Mouse (Mus musculus) forebrain, embryonic 12.5 days (tissue): ENCODE measurements around the gene Cnksr2. TPM values are rescaled to one million over a fixed set of nuclear protein-coding genes. Genes with fewer than 3 reads are reported as not detected.
A peak's percentile ranks its signal among the peaks of the same experiment; 100 is the strongest.

Experiments
- ATAC-seq: fragments of 200-750 bp; cut with Nextera tagmentation; 2 replicates; pipeline ENCODE4 v1.8.0; 2017; ENCODE audit warnings: moderate TSS enrichment; ENCODE audit not compliant: low FRiP score
- H3K27ac ChIP-seq: fragments of 300-500 bp; sonication (generic); 2 replicates; pipeline ENCODE4 v1.5.1; 2016; ENCODE audit warnings: mild to moderate bottlenecking
- H3K27me3 ChIP-seq: fragments of 300-500 bp; sonication (generic); 2 replicates; pipeline ENCODE4 v1.6.1; 2016; ENCODE audit warnings: mild to moderate bottlenecking
- H3K36me3 ChIP-seq: fragments of 300-500 bp; sonication (generic); replicated peaks from 2 replicates; pipeline ENCODE4 v1.6.1; 2016; ENCODE audit warnings: mild to moderate bottlenecking
- H3K4me1 ChIP-seq: fragments of 300-500 bp; sonication (generic); 2 replicates; pipeline ENCODE4 v1.6.1; 2016
- H3K4me2 ChIP-seq: fragments of 300-500 bp; sonication (generic); 2 replicates; pipeline ENCODE4 v1.6.1; 2016; ENCODE audit warnings: mild to moderate bottlenecking, moderate library complexity
- H3K4me3 ChIP-seq: fragments of 300-500 bp; sonication (generic); replicated peaks from 2 replicates; pipeline ENCODE4 v1.5.1; 2016; ENCODE audit warnings: mild to moderate bottlenecking
- H3K9ac ChIP-seq: fragments of 300-500 bp; sonication (generic); 2 replicates; pipeline ENCODE4 v1.6.1; 2016; ENCODE audit warnings: mild to moderate bottlenecking
- H3K9me3 ChIP-seq: fragments of 300-500 bp; sonication (generic); 2 replicates; pipeline ENCODE4 v1.6.1; 2016
- WGBS: fragments of 180-500 bp; shearing (Covaris S2); methylation state at CpG from one replicate; pipeline ENCODE4 v1.1.7; 2016; 5-methylcytosine and 5-hydroxymethylcytosine counted together
- polyA plus RNA-seq: library from polyadenylated mRNA; unstranded; fragments of >200 nt; fragmentation: Nextera tagmentation; extraction: Ambion mirVana; gene quantifications from 2 replicates; pipeline ENCODE4 v1.2.1, GENCODE M21; 2016

Cnksr2 gene
- polyA plus RNA-seq: 6.2 TPM in 2 replicates

DNA sequence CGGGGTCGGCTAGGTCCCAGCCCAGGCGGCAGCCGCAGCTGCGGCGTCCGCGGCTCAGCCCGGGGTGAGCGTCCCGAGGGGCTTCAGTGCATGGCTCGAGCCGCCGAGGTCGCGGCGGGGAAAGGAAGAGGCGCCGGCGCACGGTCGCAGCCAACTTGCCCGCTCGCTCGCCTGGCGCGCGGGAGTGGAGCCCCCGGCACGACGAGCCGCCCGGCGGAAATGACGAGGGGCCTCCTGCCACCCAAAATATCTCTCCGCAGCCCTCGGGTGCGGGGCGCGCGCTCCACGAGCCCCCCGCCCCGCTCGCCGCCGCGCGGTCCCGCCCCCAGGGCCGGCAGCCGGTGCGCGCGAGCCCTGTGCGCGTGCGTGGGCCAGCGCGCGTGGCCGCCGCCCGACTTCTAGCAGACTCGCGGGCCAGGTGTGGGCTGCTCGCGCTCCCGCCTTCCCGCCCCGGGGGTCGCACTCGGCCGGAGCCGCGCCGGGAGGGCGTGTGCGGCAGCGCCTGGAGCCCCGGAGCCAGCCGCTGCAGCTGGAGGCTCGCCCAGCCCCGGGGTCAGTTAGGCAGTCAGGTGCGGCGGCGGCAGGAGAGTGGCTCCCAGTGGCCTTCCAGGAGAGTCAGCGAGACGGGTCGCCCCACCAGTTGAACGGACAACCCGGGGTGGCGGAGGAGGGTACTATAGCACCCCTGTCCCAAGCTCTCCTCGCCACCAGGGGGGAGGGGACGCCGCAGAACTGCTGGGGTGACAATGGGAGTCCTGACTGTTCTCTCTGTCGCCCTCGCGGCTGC, at the start of gene Cnksr2:
Gene Cnksr2 (minus strand): TSS at position 238 of the 787 bp plus-strand sequence.
- WGBS: 28% methylated on average over 51 of the region's 99 CpGs
- Histone ChIP-seq H3K4me1 (no peaks in the 10 kb centered on the region), H3K9ac (peak within 1 kb of the TSS; percentile 65), H3K27ac (peak within 1 kb of the TSS; percentile 36; the same call in 1 of the 2 replicates), H3K9me3 (no peaks in the 10 kb centered on the region), H3K27me3 (no peaks in the 10 kb centered on the region), H3K4me2 (peak within 1 kb of the TSS; percentile 58), H3K36me3 (no peaks in the 10 kb centered on the region), H3K4me3 (peak within 1 kb of the TSS; percentile 58)
- peak; percentile 83 for ATAC-seq

DNA sequence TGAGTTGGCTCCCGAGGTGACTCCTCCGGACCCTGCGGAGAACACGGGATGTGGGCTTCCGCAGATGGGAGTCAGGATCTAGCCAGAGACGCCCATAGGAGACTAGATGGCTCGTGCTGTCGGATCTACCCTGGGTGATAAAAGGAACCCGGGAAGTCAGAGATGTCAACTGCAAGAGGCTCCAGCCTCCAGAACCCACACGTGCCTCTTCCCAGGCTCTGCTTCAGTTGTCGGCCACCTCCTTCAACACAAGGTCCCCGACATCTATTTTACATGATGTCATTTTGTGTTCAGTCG, 698 bp upstream of the Cnksr2 start:
- Histone ChIP-seq H3K9ac (peak overlapping the region; percentile 65), H3K4me3 (peak overlapping the region; percentile 58), H3K4me2 (peak overlapping the region; percentile 58), H3K27ac (no peak overlapping the region), H3K36me3 (no peaks in the 10 kb centered on the region), H3K9me3 (no peaks in the 10 kb centered on the region), H3K27me3 (no peaks in the 10 kb centered on the region), H3K4me1 (no peaks in the 10 kb centered on the region)
- WGBS: 21% methylated on average over 13 of the region's 13 CpGs
- no peak; the same call in 1 of the 2 replicates for ATAC-seq

DNA sequence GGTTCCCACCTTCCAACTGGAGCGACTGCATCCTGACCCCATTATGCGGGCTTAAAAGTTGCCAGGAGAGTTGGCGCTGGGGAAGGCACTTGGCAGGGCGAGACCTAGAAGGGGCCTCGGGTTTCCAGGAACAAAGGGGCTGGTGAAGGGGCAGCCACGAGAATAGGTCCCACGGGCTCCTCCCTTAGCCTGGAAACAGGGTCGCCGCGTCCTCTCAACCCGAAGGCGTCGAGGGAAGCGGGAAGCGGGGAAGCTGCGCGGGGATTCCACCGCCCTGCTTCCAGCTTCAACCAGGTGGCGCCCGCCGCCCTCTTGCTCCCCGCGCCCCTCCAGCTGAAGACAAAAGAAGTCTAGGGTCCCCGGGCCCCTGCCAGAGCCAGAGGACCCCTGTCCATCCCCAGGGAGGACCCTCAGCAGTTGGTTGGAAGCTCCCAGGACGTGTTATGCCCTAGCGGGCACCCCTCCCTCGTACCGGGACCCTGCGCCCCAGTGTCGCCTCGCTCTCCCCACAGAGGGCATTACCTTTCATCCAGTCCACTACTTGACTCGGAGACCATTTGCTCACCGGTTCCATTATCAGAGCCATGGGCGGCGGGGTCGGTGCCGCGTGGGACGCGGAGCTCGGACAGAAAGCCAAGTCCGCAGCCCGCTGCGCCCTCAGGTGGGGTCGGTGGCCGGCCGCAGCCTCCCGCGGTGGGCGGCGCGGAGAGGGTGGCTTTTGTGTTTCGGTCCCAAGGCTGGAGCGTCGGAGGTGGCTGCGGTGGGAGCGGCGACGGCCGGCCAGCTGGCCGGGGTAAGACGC, 638 bp downstream of the Cnksr2 start:
- Histone ChIP-seq H3K27ac (peak overlapping the region; percentile 36; the same call in 1 of the 2 replicates), H3K9me3 (no peaks in the 10 kb centered on the region), H3K4me3 (peak overlapping the region; percentile 58), H3K4me2 (peak overlapping the region; percentile 58), H3K36me3 (no peaks in the 10 kb centered on the region), H3K27me3 (no peaks in the 10 kb centered on the region), H3K9ac (peak overlapping the region; percentile 65), H3K4me1 (no peaks in the 10 kb centered on the region)
- ATAC-seq: peak; percentile 55
- WGBS: 22% methylated on average over 41 of the region's 62 CpGs

DNA sequence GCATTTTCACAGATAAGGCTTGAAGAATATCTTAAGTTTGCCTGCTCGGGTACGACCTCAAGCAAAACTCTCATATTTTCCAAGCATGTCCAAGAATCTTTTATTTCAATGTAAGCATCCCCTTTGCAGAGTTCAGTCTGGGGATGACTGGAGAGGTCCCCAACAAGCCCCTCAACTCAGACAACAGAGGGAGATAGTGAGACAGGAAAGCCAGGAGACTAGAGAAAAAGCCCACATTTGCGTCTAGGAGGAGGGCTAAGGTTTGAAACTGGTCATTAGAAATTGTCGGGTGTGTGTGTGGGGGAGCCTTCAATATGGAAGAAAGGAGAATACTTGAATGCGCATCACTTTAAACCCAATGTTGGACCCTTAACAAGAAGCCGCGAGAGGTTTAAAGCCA, 1.4 kb downstream of the Cnksr2 start:
- peak; percentile 36; the same call in 1 of the 2 replicates for ATAC-seq
- Histone ChIP-seq H3K27me3 (no peaks in the 10 kb centered on the region), H3K4me1 (no peaks in the 10 kb centered on the region), H3K4me3 (peak overlapping the region; percentile 58), H3K4me2 (peak overlapping the region; percentile 58), H3K27ac (no peak overlapping the region), H3K9ac (peak overlapping the region; percentile 65), H3K9me3 (no peaks in the 10 kb centered on the region), H3K36me3 (no peaks in the 10 kb centered on the region)
- 30% methylated on average over 7 of the region's 7 CpGs for WGBS

DNA sequence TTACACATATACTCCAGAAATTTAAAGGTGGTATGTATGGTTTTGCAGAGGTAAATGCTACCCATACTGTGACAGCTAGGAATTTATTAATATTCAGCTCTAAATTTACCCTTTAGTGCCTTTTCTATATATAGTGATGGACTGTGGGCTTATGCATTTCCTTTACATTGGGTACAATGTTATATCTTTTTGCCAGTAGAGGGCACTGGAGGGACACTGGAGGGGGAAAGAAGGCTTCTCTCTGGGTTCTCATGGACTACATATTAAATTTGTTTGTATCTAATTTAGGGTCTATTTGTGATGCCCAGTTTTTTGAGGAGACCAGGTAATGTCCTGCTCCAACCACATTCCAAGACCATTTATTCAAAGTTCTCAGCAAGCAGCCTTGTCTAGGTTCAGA, 91.4 kb downstream of the Cnksr2 start:
- no peak for ATAC-seq
- H3K36me3 ChIP-seq: no peaks in the 10 kb centered on the region
- no peaks in the 10 kb centered on the region for H3K27me3 ChIP-seq
- H3K4me3 ChIP-seq: no peak overlapping the region
- H3K27ac ChIP-seq: no peak overlapping the region
- H3K4me2 ChIP-seq: no peak overlapping the region
- no peak overlapping the region for H3K9ac ChIP-seq
- no peaks in the 10 kb centered on the region for H3K9me3 ChIP-seq
- H3K4me1 ChIP-seq: no peaks in the 10 kb centered on the region

DNA sequence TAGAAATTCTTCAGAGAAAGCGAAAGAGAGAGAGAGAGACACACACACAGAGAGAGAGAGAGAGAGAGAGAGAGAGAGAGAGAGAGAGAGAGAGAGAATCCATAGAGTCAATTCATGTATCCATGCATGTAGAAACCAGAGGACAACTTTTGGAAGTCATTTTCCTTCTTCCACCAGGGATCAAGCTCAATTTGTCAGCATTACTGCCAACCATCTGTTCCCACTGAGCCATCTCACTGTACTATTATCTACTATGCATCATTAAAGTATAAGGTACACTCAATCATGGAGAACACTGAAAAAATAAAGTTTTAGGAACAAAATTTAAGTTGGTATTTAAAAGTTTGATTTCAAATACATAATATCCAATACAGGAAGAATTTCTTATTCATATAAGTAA, 93.8 kb downstream of the Cnksr2 start:
- no peak overlapping the region for H3K9ac ChIP-seq
- H3K4me3 ChIP-seq: no peak overlapping the region
- no peak overlapping the region for H3K4me2 ChIP-seq
- H3K36me3 ChIP-seq: no peaks in the 10 kb centered on the region
- H3K4me1 ChIP-seq: no peaks in the 10 kb centered on the region
- WGBS: 82% methylated on average over 1 of the region's 1 CpGs
- no peaks in the 10 kb centered on the region for H3K9me3 ChIP-seq
- H3K27ac ChIP-seq: no peak overlapping the region
- no peaks in the 10 kb centered on the region for H3K27me3 ChIP-seq
- no peak for ATAC-seq

DNA sequence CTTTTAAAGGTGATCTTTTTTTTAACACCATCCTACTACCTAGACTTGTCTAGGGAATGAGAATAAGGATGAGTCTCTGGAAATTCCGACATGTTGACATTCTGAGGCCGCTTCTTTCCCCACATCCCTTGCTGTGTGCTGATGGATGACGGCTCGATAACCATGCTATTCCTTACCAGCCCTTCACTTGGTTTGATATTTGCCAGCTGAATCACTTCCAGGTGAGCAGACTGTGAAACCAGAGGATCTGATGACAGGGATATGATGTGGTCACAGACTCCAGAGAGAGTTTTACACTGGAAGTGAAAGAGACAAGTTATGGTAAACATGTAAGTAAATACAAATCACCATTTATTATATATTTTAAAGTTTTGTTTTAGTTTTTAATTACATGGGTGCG, 98.0 kb downstream of the Cnksr2 start:
- Histone ChIP-seq H3K27ac (no peak overlapping the region), H3K4me2 (no peak overlapping the region), H3K4me3 (no peak overlapping the region), H3K36me3 (no peaks in the 10 kb centered on the region), H3K9ac (no peak overlapping the region), H3K9me3 (no peaks in the 10 kb centered on the region), H3K4me1 (no peaks in the 10 kb centered on the region), H3K27me3 (no peaks in the 10 kb centered on the region)
- no peak for ATAC-seq
- WGBS: 89% methylated on average over 5 of the region's 5 CpGs

DNA sequence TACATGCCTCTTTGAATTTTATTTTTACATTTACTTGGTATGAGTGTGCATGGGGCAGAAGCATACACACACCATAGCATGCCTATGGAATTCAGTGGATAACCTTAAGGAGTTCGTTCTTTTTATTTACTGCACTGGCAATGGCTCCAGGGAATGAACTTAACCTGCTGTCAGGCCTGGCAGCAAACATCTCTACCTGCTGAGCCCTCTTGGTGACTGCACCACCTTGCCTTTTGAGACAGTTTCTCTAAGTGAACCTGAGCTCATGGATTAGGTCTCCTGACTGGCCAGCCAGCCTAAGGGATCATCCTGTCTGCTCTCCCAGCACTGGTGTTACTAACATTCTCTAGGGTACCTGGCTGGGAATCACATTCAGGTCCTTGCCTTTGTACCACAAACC, 106.5 kb downstream of the Cnksr2 start:
- no peak overlapping the region for H3K27ac ChIP-seq
- no peak overlapping the region for H3K4me3 ChIP-seq
- H3K36me3 ChIP-seq: no peaks in the 10 kb centered on the region
- no peak overlapping the region for H3K9ac ChIP-seq
- no peak for ATAC-seq
- H3K9me3 ChIP-seq: no peaks in the 10 kb centered on the region
- H3K27me3 ChIP-seq: no peaks in the 10 kb centered on the region
- H3K4me2 ChIP-seq: no peak overlapping the region
- no peaks in the 10 kb centered on the region for H3K4me1 ChIP-seq
- WGBS: 85% methylated on average over 1 of the region's 1 CpGs

DNA sequence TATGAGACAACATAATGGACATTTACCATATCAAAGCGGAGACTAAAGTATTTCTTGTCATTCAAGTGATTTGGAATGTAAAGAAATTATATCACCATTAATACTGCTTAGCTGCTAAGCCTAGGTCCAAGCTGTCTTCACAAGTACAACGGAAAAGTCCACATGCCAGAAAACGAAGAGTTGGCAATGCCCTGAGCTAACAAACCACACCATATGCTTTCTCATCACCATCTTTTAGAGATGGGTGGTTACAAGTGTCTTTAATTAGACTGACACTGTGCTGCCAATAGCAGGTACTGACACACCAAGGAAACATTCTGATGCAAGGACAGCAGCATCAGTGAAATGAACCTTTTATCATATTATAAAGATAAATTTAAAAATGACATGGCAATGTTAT, 123.0 kb downstream of the Cnksr2 start:
- no peaks in the 10 kb centered on the region for H3K36me3 ChIP-seq
- H3K27me3 ChIP-seq: no peaks in the 10 kb centered on the region
- H3K4me3 ChIP-seq: no peak overlapping the region
- no peak overlapping the region for H3K27ac ChIP-seq
- H3K4me1 ChIP-seq: no peaks in the 10 kb centered on the region
- 81% methylated on average over 3 of the region's 3 CpGs for WGBS
- H3K4me2 ChIP-seq: no peak overlapping the region
- ATAC-seq: no peak
- H3K9me3 ChIP-seq: no peaks in the 10 kb centered on the region
- no peak overlapping the region for H3K9ac ChIP-seq

DNA sequence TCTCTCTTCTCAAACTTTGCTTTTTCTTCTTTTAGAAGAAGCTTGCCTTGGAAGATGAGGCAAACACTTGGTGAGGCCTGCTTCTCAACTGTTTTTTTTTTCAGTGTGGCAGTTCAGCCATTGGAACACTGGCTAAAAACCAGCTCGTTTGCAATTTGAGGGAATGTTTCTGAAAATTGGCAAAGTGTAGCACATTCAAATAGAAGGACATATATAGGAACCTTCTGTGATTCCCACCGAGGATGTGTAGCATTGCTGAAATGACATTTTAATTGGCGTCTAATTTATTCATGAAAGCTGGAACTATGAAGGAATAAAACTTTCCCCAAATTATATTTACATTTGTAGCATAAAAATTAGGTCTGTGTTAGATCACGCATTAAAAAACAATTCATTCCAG, 213.1 kb downstream of the Cnksr2 start:
- H3K4me2 ChIP-seq: no peak overlapping the region
- no peak overlapping the region for H3K4me3 ChIP-seq
- WGBS: 86% methylated on average over 4 of the region's 4 CpGs
- H3K36me3 ChIP-seq: no peaks in the 10 kb centered on the region
- ATAC-seq: no peak
- H3K9me3 ChIP-seq: no peaks in the 10 kb centered on the region
- no peak overlapping the region for H3K27ac ChIP-seq
- 0 out of 2 replicates have a peak, but pooled peaks cover 5% of the 10 kb centered on the region for H3K27me3 ChIP-seq
- H3K9ac ChIP-seq: no peak overlapping the region
- no peaks in the 10 kb centered on the region for H3K4me1 ChIP-seq

DNA sequence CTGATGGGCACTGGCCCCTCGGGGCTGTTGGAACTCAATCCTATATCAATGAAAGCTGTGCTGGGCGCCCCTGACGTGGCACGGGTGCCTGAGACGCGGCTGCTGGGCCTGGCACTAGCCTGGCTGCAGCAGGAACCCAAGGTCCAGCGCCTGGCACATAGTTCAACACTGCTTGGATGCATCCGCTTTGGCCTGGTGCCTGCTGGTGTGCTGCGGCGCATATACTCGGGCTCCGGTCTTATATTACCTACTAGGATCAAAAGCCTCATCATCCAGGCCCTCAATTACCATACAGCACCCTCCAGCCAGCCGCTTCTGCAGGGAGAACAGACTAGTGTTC, 224.2 kb downstream of the Cnksr2 start:
- H3K36me3 ChIP-seq: no peaks in the 10 kb centered on the region
- H3K9ac ChIP-seq: no peak overlapping the region
- H3K27me3 ChIP-seq: peaks cover 43% of the 10 kb centered on the region
- 79% methylated on average over 13 of the region's 13 CpGs for WGBS
- no peak overlapping the region for H3K4me2 ChIP-seq
- ATAC-seq: no peak
- H3K9me3 ChIP-seq: no peaks in the 10 kb centered on the region
- H3K4me3 ChIP-seq: no peak overlapping the region
- H3K27ac ChIP-seq: no peak overlapping the region
- peaks cover 8% of the 10 kb centered on the region; the same call in 1 of the 2 replicates for H3K4me1 ChIP-seq

DNA sequence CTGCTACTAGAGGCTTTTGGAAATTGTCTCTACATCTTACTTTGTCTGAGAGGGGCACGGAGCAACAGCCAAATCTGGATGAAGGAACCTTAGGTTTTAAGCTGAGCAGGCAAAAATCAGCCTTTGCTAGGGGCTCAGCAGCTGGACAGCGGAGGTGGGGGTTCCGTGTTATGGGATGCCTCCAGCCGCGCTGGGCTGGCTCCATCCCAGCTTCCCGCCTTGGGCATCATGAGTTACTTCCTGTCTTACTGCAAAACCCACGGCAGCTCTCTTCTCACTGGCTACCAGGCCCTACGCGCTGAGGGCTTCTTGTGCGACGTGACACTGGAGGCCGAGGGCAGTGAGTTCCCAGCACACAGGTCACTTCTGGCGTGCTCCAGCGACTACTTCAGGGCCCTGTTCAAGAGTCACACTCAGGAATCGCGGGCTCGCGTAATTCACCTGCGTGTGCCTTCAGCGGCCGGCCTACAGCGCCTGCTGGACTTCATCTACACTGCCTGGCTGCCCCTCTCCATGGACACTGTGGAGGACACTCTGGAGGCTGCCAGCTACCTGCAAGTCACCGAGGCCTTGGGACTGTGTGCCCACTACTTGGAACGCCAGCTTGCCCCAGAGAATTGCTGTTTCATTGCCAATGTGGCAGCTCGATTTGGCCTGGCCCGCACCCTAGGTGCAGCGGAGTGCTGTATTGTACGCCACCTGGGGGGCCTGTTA, 224.7 kb downstream of the Cnksr2 start, which contains the start of gene Klhl34:
Gene Klhl34 (plus strand): TSS at position 229 of the 714 bp plus-strand sequence.
- Histone ChIP-seq H3K4me1 (peaks cover 8% of the 10 kb centered on the region; the same call in 1 of the 2 replicates), H3K9ac (no peak within 1 kb of the TSS), H3K4me3 (peak within 1 kb of the TSS; percentile 21), H3K4me2 (peak within 1 kb of the TSS; percentile 48), H3K36me3 (no peaks in the 10 kb centered on the region), H3K9me3 (no peaks in the 10 kb centered on the region), H3K27ac (no peak within 1 kb of the TSS), H3K27me3 (peaks cover 43% of the 10 kb centered on the region)
- WGBS: 44% methylated on average over 28 of the region's 28 CpGs
- peak; percentile 37; the same call in 1 of the 2 replicates for ATAC-seq
